Mouse (Mus musculus): ENCODE data around the gene Eml4.

- TF ChIP-seq POLR2A (IDR thresholded peaks at IDR 0.05; ENCODE audit: control insufficient read depth, low read depth, low read length), result no peak
- TF ChIP-seq CTCF (IDR thresholded peaks at IDR 0.05; ENCODE audit: control insufficient read depth, insufficient read depth, insufficient replicate concordance, low read depth, low read length), result no peak
These were observed 4.8 kb downstream of the Eml4 start for GRCm38 (mm10) chr17:83355481-83355880.

All from testis, adult 2 months (tissue).